ENCODE assay signal across 12 mouse cellular contexts in genomic region chr11:90663052-90663451, GRCm38 (mm10). TPM values are rescaled to one million over a fixed set of nuclear protein-coding genes. Genes with fewer than 3 reads are reported as not detected.
DNase-seq lines count a peak whose midpoint lies in the region; ATAC-seq lines count a peak whose summit lies in the region.
"Had no signal": no experiment of that assay in that cellular context is flagged by ENCODE, and none has a peak within 500 bp of the region (broad histone marks: within the 10 kb centered on the region; RNA-seq: fewer than 3 reads in every experiment).

No protein-coding gene starts in this region.

- H3K36me3 ChIP-seq in midbrain, embryonic 10.5 days, result peaks cover 16% of the 10 kb centered on the region
- no peaks in the 10 kb centered on the region for H3K36me3 ChIP-seq in midbrain, embryonic 14.5 days (ENCODE audit: control insufficient read depth, insufficient read depth, low read length)
- peaks cover 43% of the 10 kb centered on the region for H3K36me3 ChIP-seq in liver, embryonic 12.5 days
- peaks cover 7% of the 10 kb centered on the region; the same call in 1 of the 2 replicates for H3K36me3 ChIP-seq in stomach, embryonic 15.5 days
- 0 out of 2 replicates have a peak, but pooled peaks cover 3% of the 10 kb centered on the region for H3K36me3 ChIP-seq in limb, embryonic 10.5 days

- H3K4me3 ChIP-seq in midbrain, embryonic 10.5 days, result no peak overlapping the region
- no peak overlapping the region for H3K4me3 ChIP-seq in midbrain, embryonic 14.5 days (replicated peaks; ENCODE audit: low read depth, low read length)
- peak overlapping the region; percentile 32 for H3K4me3 ChIP-seq in liver, embryonic 12.5 days
- no peak overlapping the region for H3K4me3 ChIP-seq in stomach, embryonic 15.5 days (replicated peaks)
- H3K4me3 ChIP-seq in limb, embryonic 10.5 days, result no peak overlapping the region
- H3K4me3 ChIP-seq: heart, embryonic 13.5 days; lung, embryonic 15.5 days had no signal

- H3K9me3 ChIP-seq in midbrain, embryonic 10.5 days (replicated peaks), result no peaks in the 10 kb centered on the region
- H3K9me3 ChIP-seq in midbrain, embryonic 14.5 days (ENCODE audit: control insufficient read depth, low read length), result no peaks in the 10 kb centered on the region
- no peaks in the 10 kb centered on the region for H3K9me3 ChIP-seq in liver, embryonic 12.5 days (replicated peaks)
- H3K9me3 ChIP-seq in stomach, embryonic 15.5 days, result no peaks in the 10 kb centered on the region
- H3K9me3 ChIP-seq in limb, embryonic 10.5 days (replicated peaks), result no peaks in the 10 kb centered on the region
- H3K9me3 ChIP-seq: heart, embryonic 13.5 days; lung, embryonic 15.5 days had no signal

- peak overlapping the region; percentile 65 for H3K27ac ChIP-seq in midbrain, embryonic 10.5 days (replicated peaks)
- no peak overlapping the region for H3K27ac ChIP-seq in midbrain, embryonic 14.5 days (replicated peaks; ENCODE audit: low read depth, low read length)
- H3K27ac ChIP-seq in liver, embryonic 12.5 days, result peak overlapping the region; percentile 99
- H3K27ac ChIP-seq in stomach, embryonic 15.5 days, result no peak overlapping the region
- H3K27ac ChIP-seq in limb, embryonic 10.5 days, result no peak overlapping the region
- H3K27ac ChIP-seq: hindbrain, postnatal 0 days had no signal

- no peak overlapping the region for H3K9ac ChIP-seq in midbrain, embryonic 14.5 days (replicated peaks; ENCODE audit: low read length)
- H3K9ac ChIP-seq in liver, embryonic 12.5 days, result peak overlapping the region; percentile 70
- H3K9ac ChIP-seq in stomach, embryonic 15.5 days, result no peak overlapping the region
- H3K9ac ChIP-seq: heart, embryonic 13.5 days; lung, embryonic 15.5 days had no signal

- 82% methylated on average over 3 of the region's 3 CpGs for WGBS in midbrain, embryonic 10.5 days
- 80% methylated on average over 3 of the region's 3 CpGs for WGBS in midbrain, embryonic 14.5 days
- 23% methylated on average over 3 of the region's 3 CpGs for WGBS in liver, embryonic 12.5 days (ENCODE audit: insufficient replicate concordance)
- WGBS in stomach, embryonic 15.5 days, result 45% methylated on average over 3 of the region's 3 CpGs
- 65% methylated on average over 3 of the region's 3 CpGs for WGBS in limb, embryonic 10.5 days

- DNase-seq in midbrain, embryonic 10.5 days (ENCODE audit: low spot score), result no peak
- no peak for DNase-seq in midbrain, embryonic 14.5 days
- no peak for DNase-seq in urinary bladder, postnatal 4 days (ENCODE audit: low spot score in 2 of 2)
- no peak for DNase-seq in limb, embryonic 10.5 days (ENCODE audit: low spot score)
- DNase-seq: kidney, postnatal 10 days had no signal

- H3K4me1 ChIP-seq in midbrain, embryonic 10.5 days, result peaks cover 41% of the 10 kb centered on the region
- peaks cover 17% of the 10 kb centered on the region for H3K4me1 ChIP-seq in midbrain, embryonic 14.5 days (ENCODE audit: control insufficient read depth, insufficient read depth, low read length)
- peaks cover 61% of the 10 kb centered on the region for H3K4me1 ChIP-seq in liver, embryonic 12.5 days
- peaks cover 32% of the 10 kb centered on the region for H3K4me1 ChIP-seq in stomach, embryonic 15.5 days
- peaks cover 24% of the 10 kb centered on the region for H3K4me1 ChIP-seq in limb, embryonic 10.5 days

- no peaks in the 10 kb centered on the region for H3K27me3 ChIP-seq in midbrain, embryonic 10.5 days (ENCODE audit: low read depth, poor library complexity, severe bottlenecking)
- no peaks in the 10 kb centered on the region for H3K27me3 ChIP-seq in midbrain, embryonic 14.5 days (ENCODE audit: control insufficient read depth, insufficient read depth, low read length)
- no peaks in the 10 kb centered on the region for H3K27me3 ChIP-seq in liver, embryonic 12.5 days (replicated peaks)
- no peaks in the 10 kb centered on the region for H3K27me3 ChIP-seq in stomach, embryonic 15.5 days (replicated peaks)
- H3K27me3 ChIP-seq in limb, embryonic 10.5 days (ENCODE audit: low read depth, poor library complexity, severe bottlenecking), result no peaks in the 10 kb centered on the region
- H3K27me3 ChIP-seq: heart, embryonic 13.5 days; lung, embryonic 15.5 days had no signal

- no peak for ATAC-seq in midbrain, embryonic 14.5 days (ENCODE audit: low FRiP score, low TSS enrichment)
- ATAC-seq in erythroblast, adult 5-6 weeks (replicated peaks; ENCODE audit: low FRiP score, poor library complexity, severe bottlenecking), result peak; percentile 69
- ATAC-seq in liver, embryonic 12.5 days, result peak; percentile 75
- peak; percentile 72; the same call in 1 of the 2 replicates for ATAC-seq in stomach, embryonic 15.5 days (ENCODE audit: insufficient read depth, low FRiP score, low read depth)
- ATAC-seq: activated CD4-positive, CD25-positive, alpha-beta regulatory T cell, adult 4 months; hindbrain, postnatal 0 days had no signal

- no peak overlapping the region for H3K4me2 ChIP-seq in midbrain, embryonic 14.5 days (ENCODE audit: low read length)
- peak overlapping the region; percentile 66 for H3K4me2 ChIP-seq in liver, embryonic 12.5 days
- H3K4me2 ChIP-seq in stomach, embryonic 15.5 days, result no peak overlapping the region
- H3K4me2 ChIP-seq: heart, embryonic 13.5 days; lung, embryonic 15.5 days had no signal

RNA-seq across cellular contexts. Expression of gene Cox11, which starts 25.1 kb away (rescaled TPM):
- 31.0 and 34.7 TPM in 2 replicates for polyA plus RNA-seq in midbrain, embryonic 10.5 days (2016; fragmentation: Nextera tagmentation; extraction: Ambion mirVana)
- polyA plus RNA-seq in midbrain, embryonic 14.5 days (2014; fragmentation: Nextera tagmentation; extraction: Ambion mirVana), result 27.8 and 37.9 TPM in 2 replicates
- total RNA-seq in erythroblast, adult 5-6 weeks (2015; ENCODE audit: low replicate concordance), result 40.3 and 52.6 TPM in 2 replicates
- 33.4 and 45.7 TPM in 2 replicates for total RNA-seq in erythroblast, adult 5-6 weeks (2017; ENCODE audit: low replicate concordance)
- 38.2 and 40.5 TPM in 2 replicates for polyA plus RNA-seq in liver, embryonic 12.5 days (2016; fragmentation: Nextera tagmentation; extraction: Ambion mirVana)
- 37.0 and 38.3 TPM in 2 replicates for polyA plus RNA-seq in stomach, embryonic 15.5 days (2015; fragmentation: Nextera tagmentation; extraction: Ambion mirVana)
- polyA plus RNA-seq in limb, embryonic 10.5 days (2016; fragmentation: Nextera tagmentation; extraction: Ambion mirVana), result 33.3 and 41.7 TPM in 2 replicates

RNA-seq across cellular contexts. Expression of gene Tom1l1, which starts 25.1 kb away (rescaled TPM):
- polyA plus RNA-seq in midbrain, embryonic 10.5 days (2016; fragmentation: Nextera tagmentation; extraction: Ambion mirVana), result 17.7 and 20.8 TPM in 2 replicates
- polyA plus RNA-seq in midbrain, embryonic 14.5 days (2014; fragmentation: Nextera tagmentation; extraction: Ambion mirVana), result 13.5 and 16.9 TPM in 2 replicates
- total RNA-seq in erythroblast, adult 5-6 weeks (2015; ENCODE audit: low replicate concordance), result 45.1 and 50.1 TPM in 2 replicates
- 99.1 and 124 TPM in 2 replicates for total RNA-seq in erythroblast, adult 5-6 weeks (2017; ENCODE audit: low replicate concordance)
- 60.4 and 64.9 TPM in 2 replicates for polyA plus RNA-seq in liver, embryonic 12.5 days (2016; fragmentation: Nextera tagmentation; extraction: Ambion mirVana)
- 42.7 and 50.5 TPM in 2 replicates for polyA plus RNA-seq in stomach, embryonic 15.5 days (2015; fragmentation: Nextera tagmentation; extraction: Ambion mirVana)
- 11.1 and 12.4 TPM in 2 replicates for polyA plus RNA-seq in limb, embryonic 10.5 days (2016; fragmentation: Nextera tagmentation; extraction: Ambion mirVana)

RNA-seq across cellular contexts. Expression of gene Stxbp4, which starts 25.2 kb away (rescaled TPM):
- 36.4 and 37.6 TPM in 2 replicates for polyA plus RNA-seq in midbrain, embryonic 10.5 days (2016; fragmentation: Nextera tagmentation; extraction: Ambion mirVana)
- polyA plus RNA-seq in midbrain, embryonic 14.5 days (2014; fragmentation: Nextera tagmentation; extraction: Ambion mirVana), result 13.7 and 22.0 TPM in 2 replicates
- total RNA-seq in erythroblast, adult 5-6 weeks (2015; ENCODE audit: low replicate concordance), result 28.6 and 34.9 TPM in 2 replicates
- total RNA-seq in erythroblast, adult 5-6 weeks (2017; ENCODE audit: low replicate concordance), result 29.7 and 41.9 TPM in 2 replicates
- polyA plus RNA-seq in liver, embryonic 12.5 days (2016; fragmentation: Nextera tagmentation; extraction: Ambion mirVana), result 11.2 and 12.9 TPM in 2 replicates
- polyA plus RNA-seq in stomach, embryonic 15.5 days (2015; fragmentation: Nextera tagmentation; extraction: Ambion mirVana), result 15.4 and 20.4 TPM in 2 replicates
- polyA plus RNA-seq in limb, embryonic 10.5 days (2016; fragmentation: Nextera tagmentation; extraction: Ambion mirVana), result 33.0 and 37.4 TPM in 2 replicates

Comparison
In these comparisons a context has a peak if more than half of its experiments do, and no peak if none do; other contexts are left out.
1. H3K27ac ChIP-seq: peak in midbrain, embryonic 10.5 days (single experiment) and liver, embryonic 12.5 days (single experiment); none in midbrain, embryonic 14.5 days (single experiment), stomach, embryonic 15.5 days (single experiment) and limb, embryonic 10.5 days (single experiment).